Mouse (Mus musculus): Measurements from ENCODE around the gene Try5. TPM values are rescaled to one million over a fixed set of nuclear protein-coding genes. Genes with fewer than 3 reads are reported as not detected.

Try5 gene
- polyA plus RNA-seq (2015; fragmentation: Nextera tagmentation; extraction: Ambion mirVana), result not detected in 2 replicates

GRCm38 (mm10) chr6:41316741-41317140 lies at the start of gene Try5:
Try5 (minus strand) TSS chr6:41316841.

GRCm38 (mm10) chr6:41353932-41354331 lies 37.3 kb upstream of the Try5 start, which contains the start of gene Try10:
Try10 (plus strand) TSS chr6:41354105.

GRCm38 (mm10) chr6:41301969-41302368 lies 14.7 kb downstream of the Try5 start, which contains the start of gene Try4:
Try4 (plus strand) TSS chr6:41302269.

Other genes with a start within 250 kb of the Try5 start
- not detected in 2 replicates for gene Try4, start 14.6 kb downstream of the Try5 start, polyA plus RNA-seq (2015; fragmentation: Nextera tagmentation; extraction: Ambion mirVana)
- not detected in 2 replicates for gene Try10, start 37.3 kb upstream of the Try5 start, polyA plus RNA-seq (2015; fragmentation: Nextera tagmentation; extraction: Ambion mirVana)
- not detected in 2 replicates for gene Prss3, start 60.8 kb upstream of the Try5 start, polyA plus RNA-seq (2015; fragmentation: Nextera tagmentation; extraction: Ambion mirVana)
- gene Gm5771, start 75.5 kb upstream of the Try5 start, polyA plus RNA-seq (2015; fragmentation: Nextera tagmentation; extraction: Ambion mirVana), result not detected in 2 replicates
- not detected in 2 replicates for gene Gm10334, start 129.3 kb upstream of the Try5 start, polyA plus RNA-seq (2015; fragmentation: Nextera tagmentation; extraction: Ambion mirVana)
- gene Prss1, start 142.1 kb upstream of the Try5 start, polyA plus RNA-seq (2015; fragmentation: Nextera tagmentation; extraction: Ambion mirVana), result not detected in 2 replicates
- not detected in 2 replicates for gene Prss2, start 204.9 kb upstream of the Try5 start, polyA plus RNA-seq (2015; fragmentation: Nextera tagmentation; extraction: Ambion mirVana)